Mouse (Mus musculus) spleen, adult 2 months (tissue): Measurements from ENCODE around the gene Vars2. TPM values are rescaled to one million over a fixed set of nuclear protein-coding genes. Genes with fewer than 3 reads are reported as not detected.

Experiments used
- DNase-seq, 2 experiments: peaks; one replicate each; pipeline versions ENCODE4 v3.0.0 to v3.0.0-alpha.2; 2012 to 2021; ENCODE audit warnings: low spot score in 2 of 2, low read depth in 1 of 2
- H3K27ac ChIP-seq: fragments of 200-500 bp; 2 replicates; pipeline ENCODE4 v1.5.1; 2012; ENCODE audit warnings: low read length, inconsistent platforms; ENCODE audit not compliant: insufficient read depth
- H3K27me3 ChIP-seq: fragments of 200-500 bp; 2 replicates; pipeline ENCODE4 v1.6.1; 2012; ENCODE audit warnings: mild to moderate bottlenecking, moderate library complexity, low read length, inconsistent platforms; ENCODE audit not compliant: control insufficient read depth, insufficient read depth
- H3K36me3 ChIP-seq: fragments of 200-500 bp; 2 replicates; pipeline ENCODE4 v1.6.1; 2012; ENCODE audit warnings: mild to moderate bottlenecking, low read length, inconsistent platforms; ENCODE audit not compliant: control insufficient read depth, insufficient read depth
- H3K4me1 ChIP-seq: fragments of 200-500 bp; 2 replicates; pipeline ENCODE4 v1.6.1; 2011; ENCODE audit warnings: inconsistent platforms; ENCODE audit not compliant: control insufficient read depth, insufficient read depth, insufficient read length
- H3K4me3 ChIP-seq: fragments of 200-500 bp; 2 replicates; pipeline ENCODE4 v1.5.1; 2011; ENCODE audit warnings: mild to moderate bottlenecking, inconsistent platforms; ENCODE audit not compliant: insufficient read depth, insufficient read length; ENCODE audit errors: extremely low read depth
- CTCF ChIP-seq: fragments of 200-500 bp; IDR thresholded peaks from 2 replicates; pipeline ENCODE4 v1.5.1; 2011; ENCODE audit warnings: mild to moderate bottlenecking, inconsistent platforms; ENCODE audit not compliant: insufficient read depth, insufficient read length, insufficient replicate concordance; ENCODE audit errors: extremely low read depth
- POLR2A ChIP-seq: fragments of 200-500 bp; IDR thresholded peaks from 2 replicates; pipeline ENCODE4 v1.6.1; 2011; ENCODE audit warnings: low read depth, low read length, inconsistent platforms
- WGBS: fragments of 180-500 bp; shearing (Covaris S2); methylation state at CpG from one replicate; pipeline ENCODE4 v1.1.7; 2018; 5-methylcytosine and 5-hydroxymethylcytosine counted together
- polyA plus RNA-seq: library from polyadenylated mRNA; depleted of rRNA; stranded (reverse); fragments of >200 nt; gene quantifications from 2 replicates; pipeline ENCODE4 v1.2.3, GENCODE M21; 2012

Gene Vars2
- polyA plus RNA-seq, 1 experiment, result 28.9 TPM

DNA sequence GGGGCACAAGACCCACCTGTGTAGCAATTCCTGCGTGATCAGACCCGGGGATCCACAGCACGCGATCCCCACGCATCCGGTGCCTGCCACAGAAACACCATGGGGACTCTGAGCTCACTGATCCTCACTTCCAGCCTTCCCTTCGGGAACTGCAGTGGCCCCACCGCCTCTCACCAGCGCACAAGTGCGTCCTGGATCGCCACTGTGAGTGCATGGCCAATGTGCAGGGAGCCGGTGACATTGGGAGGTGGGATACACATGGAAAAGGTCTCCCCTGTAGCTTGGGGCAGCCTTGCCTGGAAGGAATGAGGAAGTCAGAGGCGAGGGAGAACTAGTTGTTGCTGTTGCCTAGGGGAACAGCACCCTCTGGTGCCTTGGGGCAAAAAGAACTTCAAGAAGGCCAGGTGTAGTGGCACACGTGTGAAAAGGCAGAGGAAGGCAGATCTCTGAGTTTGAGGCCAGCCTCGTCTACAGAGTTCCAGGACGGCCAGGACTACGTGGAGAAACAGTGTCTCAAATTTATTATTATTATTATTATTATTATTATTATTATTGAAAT lies 1.4 kb downstream of the Vars2 start:
- TF ChIP-seq CTCF (peak; percentile 27; the same call in 1 of the 2 replicates), POLR2A (no peak)
- DNase-seq, result peak; percentile 18 to 31
- Histone ChIP-seq H3K4me3 (no peak overlapping the region), H3K27ac (no peak overlapping the region), H3K4me1 (0 out of 2 replicates have a peak, but pooled peaks cover 2% of the 10 kb centered on the region), H3K36me3 (peaks cover 13% of the 10 kb centered on the region), H3K27me3 (no peaks in the 10 kb centered on the region)
- WGBS, result 79% methylated on average over 17 of the region's 17 CpGs

DNA sequence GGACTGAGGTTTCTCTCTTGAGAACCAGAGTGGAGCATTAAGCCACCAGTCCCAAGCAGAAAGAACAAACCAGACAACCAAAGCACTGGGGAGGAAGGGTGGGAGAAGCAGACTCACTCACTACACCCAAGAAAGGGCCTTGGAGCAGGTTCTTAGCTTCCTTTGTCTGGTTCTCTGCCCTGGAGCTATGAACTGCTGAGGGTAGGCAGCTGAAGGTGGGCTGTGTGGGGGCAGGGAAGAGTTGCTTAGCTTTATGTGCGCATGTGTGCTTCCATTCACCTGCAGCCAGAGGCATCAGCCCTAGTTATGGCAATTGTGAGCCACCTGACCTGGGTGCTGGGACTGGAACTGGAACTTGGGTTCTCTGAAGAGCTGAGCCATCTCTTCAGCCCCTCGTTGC lies 14.3 kb downstream of the Vars2 start:
- TF ChIP-seq CTCF (no peak), POLR2A (no peak)
- 83% methylated on average over 2 of the region's 2 CpGs for WGBS
- no peak overlapping the region for H3K4me3 ChIP-seq
- no peak for DNase-seq
- peaks cover 19% of the 10 kb centered on the region for H3K36me3 ChIP-seq
- H3K27ac ChIP-seq, result no peak overlapping the region
- no peaks in the 10 kb centered on the region for H3K27me3 ChIP-seq
- no peaks in the 10 kb centered on the region for H3K4me1 ChIP-seq

DNA sequence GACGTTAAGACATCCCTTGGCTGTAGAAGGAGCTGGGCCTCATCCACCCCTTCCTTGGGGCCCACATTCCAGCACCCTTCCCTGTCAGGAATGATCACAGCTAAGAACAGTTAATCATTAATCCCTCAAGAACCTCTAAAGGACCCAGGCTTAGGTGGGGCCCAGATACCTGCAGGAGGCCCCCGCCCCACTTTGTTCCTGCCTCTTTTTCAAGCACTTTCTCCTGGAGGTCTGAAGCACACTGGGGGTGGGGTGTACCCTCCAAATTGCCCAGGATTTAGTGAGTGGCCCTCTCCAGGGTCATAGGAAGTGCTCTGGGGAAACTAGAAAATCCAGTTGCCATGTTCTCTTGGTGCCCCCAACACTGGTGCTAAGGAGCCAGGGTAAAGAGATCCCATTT lies 18.0 kb downstream of the Vars2 start:
- no peaks in the 10 kb centered on the region for H3K36me3 ChIP-seq
- DNase-seq, result no peak
- no peak for TF ChIP-seq CTCF
- no peak for TF ChIP-seq POLR2A
- H3K4me1 ChIP-seq, result no peaks in the 10 kb centered on the region
- H3K4me3 ChIP-seq, result no peak overlapping the region
- H3K27ac ChIP-seq, result no peak overlapping the region
- WGBS, result 78% methylated on average over 2 of the region's 2 CpGs
- H3K27me3 ChIP-seq, result no peaks in the 10 kb centered on the region

DNA sequence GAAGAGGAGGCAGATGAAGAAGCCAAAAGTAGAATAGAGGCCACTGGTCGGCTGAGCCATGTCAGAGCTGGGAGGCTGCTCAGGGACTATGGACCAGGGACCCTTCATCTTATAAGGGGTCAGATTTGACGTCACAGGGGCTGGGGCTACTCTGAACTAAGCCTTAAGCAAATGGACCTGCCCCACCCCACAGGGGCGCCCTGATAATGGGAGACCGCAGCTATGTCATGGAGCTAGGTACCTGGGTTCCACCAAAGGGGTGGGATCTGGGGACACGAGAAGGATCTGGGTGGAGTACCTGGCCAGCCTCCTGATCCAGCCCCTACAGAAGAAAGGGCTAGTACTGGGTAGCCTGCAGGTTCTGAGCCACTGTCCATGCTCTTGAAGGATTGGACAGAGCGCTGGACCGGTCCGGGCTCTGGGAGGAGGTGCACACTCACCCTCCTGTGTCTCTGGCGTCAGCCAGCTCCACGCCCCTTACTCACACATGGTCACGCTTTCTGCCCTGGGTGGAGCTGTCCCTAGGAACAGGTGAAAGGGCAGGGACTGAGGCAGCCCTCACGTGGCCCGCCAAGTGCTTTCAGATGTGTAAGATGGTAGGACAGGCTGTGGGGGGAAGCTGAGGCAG lies 23.7 kb downstream of the Vars2 start, which contains the start of gene Mucl3:
TSS of gene Mucl3 (minus strand) at position 87 of the 628 bp plus-strand sequence.
- no peak within 1 kb of the TSS for H3K27ac ChIP-seq
- no peaks in the 10 kb centered on the region for H3K4me1 ChIP-seq
- no peaks in the 10 kb centered on the region for H3K36me3 ChIP-seq
- H3K4me3 ChIP-seq, result no peak within 1 kb of the TSS
- WGBS, result 74% methylated on average over 13 of the region's 13 CpGs
- TF ChIP-seq POLR2A (no peak), CTCF (no peak)
- H3K27me3 ChIP-seq, result 0 out of 2 replicates have a peak, but pooled peaks cover 1% of the 10 kb centered on the region
- no peak for DNase-seq

DNA sequence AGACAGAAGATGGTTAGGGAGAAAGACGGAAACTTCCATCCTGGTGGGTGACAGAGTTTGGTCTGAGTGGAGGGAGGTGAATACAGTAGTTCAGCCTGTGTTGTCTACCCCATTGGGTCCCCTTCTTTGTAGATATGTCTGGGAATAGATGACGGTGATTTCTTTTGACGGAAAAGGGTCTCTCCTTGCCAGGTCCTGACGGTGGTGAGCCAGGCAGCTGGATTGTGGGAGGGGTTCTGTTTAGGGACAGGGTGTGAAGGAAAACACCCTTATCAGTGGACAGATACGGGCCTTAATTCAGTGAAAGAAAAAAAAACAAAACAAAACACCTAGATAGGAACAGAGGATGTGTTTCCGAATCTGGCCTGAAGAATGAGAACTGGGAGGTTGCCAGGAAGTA lies 28.0 kb downstream of the Vars2 start:
- no peak for DNase-seq
- 75% methylated on average over 6 of the region's 6 CpGs for WGBS
- TF ChIP-seq CTCF (no peak), POLR2A (no peak)

DNA sequence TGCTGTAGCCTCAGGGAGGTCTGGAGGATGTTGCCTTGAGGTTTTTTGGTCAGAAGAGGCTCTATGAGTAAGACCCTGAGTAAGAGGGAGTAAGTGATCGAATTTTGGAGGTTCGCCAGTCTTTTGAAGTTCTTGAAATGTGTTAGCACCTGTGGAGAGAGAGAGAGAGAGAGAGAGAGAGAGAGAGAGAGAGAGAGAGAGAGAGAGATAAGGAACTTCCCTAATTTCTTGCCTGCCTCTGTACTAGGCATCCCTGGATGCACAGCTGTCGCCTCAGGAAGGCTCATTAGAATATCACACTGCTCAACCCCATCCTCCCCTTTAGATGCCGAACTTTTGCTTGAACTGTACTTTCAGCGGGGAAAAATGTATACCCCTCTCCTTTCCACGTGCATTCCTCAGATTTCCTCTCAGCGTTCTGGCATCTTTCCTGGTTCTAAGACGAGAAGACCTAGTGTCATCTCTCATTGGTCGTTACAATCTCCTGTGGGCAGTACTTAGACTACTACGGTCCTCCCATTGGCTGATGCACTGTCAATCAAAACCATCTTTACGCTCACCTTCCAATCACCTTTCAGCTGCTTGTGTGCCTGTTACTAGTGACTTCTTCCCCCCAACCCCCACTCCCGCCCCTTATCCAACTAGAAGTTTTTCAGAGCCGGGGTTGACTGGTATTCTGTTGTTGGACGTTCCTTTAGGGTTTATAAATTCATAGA lies 28.8 kb downstream of the Vars2 start:
- 0 out of 2 replicates have a peak, but pooled peaks cover 1% of the 10 kb centered on the region for H3K27me3 ChIP-seq
- WGBS, result 22% methylated on average over 14 of the region's 14 CpGs
- no peak for TF ChIP-seq CTCF
- TF ChIP-seq POLR2A, result no peak

More for the DNA sequence above, 28.0 kb downstream of the Vars2 start:
- H3K4me3 ChIP-seq, result no peak overlapping the region
- H3K27ac ChIP-seq, result no peak overlapping the region
- H3K27me3 ChIP-seq, result 0 out of 2 replicates have a peak, but pooled peaks cover 1% of the 10 kb centered on the region
- no peaks in the 10 kb centered on the region for H3K4me1 ChIP-seq
- no peaks in the 10 kb centered on the region for H3K36me3 ChIP-seq

More for the DNA sequence above, 28.8 kb downstream of the Vars2 start:
- Histone ChIP-seq H3K4me3 (no peak overlapping the region), H3K4me1 (no peaks in the 10 kb centered on the region), H3K36me3 (no peaks in the 10 kb centered on the region), H3K27ac (no peak overlapping the region)
- DNase-seq, result peak in 1 of 2 experiments; percentile 19
